Mouse (Mus musculus) lung, embryonic 16.5 days (tissue): ENCODE measurements around the gene Ppm1g. TPM values are rescaled to one million over a fixed set of nuclear protein-coding genes. Genes with fewer than 3 reads are reported as not detected.

Experiments used
- ATAC-seq: fragments of 200-750 bp; cut with Nextera tagmentation; 2 replicates; pipeline ENCODE4 v1.8.0; 2017; ENCODE audit warnings: low read depth, mild to moderate bottlenecking, moderate library complexity
- H3K27ac ChIP-seq: fragments of 300-500 bp; sonication (generic); 2 replicates; pipeline ENCODE4 v1.5.1; 2014; ENCODE audit warnings: mild to moderate bottlenecking, control low read depth, low read length
- H3K27me3 ChIP-seq: fragments of 300-500 bp; sonication (generic); 2 replicates; pipeline ENCODE4 v1.6.1; 2014; ENCODE audit warnings: low read depth, low read length, mixed read lengths; ENCODE audit not compliant: control insufficient read depth, insufficient read depth
- H3K36me3 ChIP-seq: fragments of 300-500 bp; sonication (generic); 2 replicates; pipeline ENCODE4 v1.6.1; 2014; ENCODE audit warnings: low read length; ENCODE audit not compliant: control insufficient read depth, insufficient read depth
- H3K4me1 ChIP-seq: fragments of 300-500 bp; sonication (generic); replicated peaks from 2 replicates; pipeline ENCODE4 v1.6.1; 2014; ENCODE audit warnings: low read length, mixed read lengths; ENCODE audit not compliant: control insufficient read depth, insufficient read depth
- H3K4me2 ChIP-seq: fragments of 300-500 bp; sonication (generic); 2 replicates; pipeline ENCODE4 v1.6.1; 2014; ENCODE audit warnings: low read depth, low read length, control low read depth
- H3K4me3 ChIP-seq: fragments of 300-500 bp; sonication (generic); 2 replicates; pipeline ENCODE4 v1.5.1; 2014; ENCODE audit warnings: mild to moderate bottlenecking, low read length, control low read depth
- H3K9ac ChIP-seq: fragments of 300-500 bp; sonication (generic); 2 replicates; pipeline ENCODE4 v1.6.1; 2014; ENCODE audit warnings: low read length, control low read depth
- H3K9me3 ChIP-seq: fragments of 300-500 bp; sonication (generic); 2 replicates; pipeline ENCODE4 v1.6.1; 2016; ENCODE audit warnings: low read length; ENCODE audit not compliant: control insufficient read depth
- WGBS: fragments of 180-500 bp; shearing (Covaris S2); extraction: QIAGEN DNeasy Blood & Tissue Kit; methylation state at CpG from one replicate; pipeline ENCODE4 v1.1.7; 2014; 5-methylcytosine and 5-hydroxymethylcytosine counted together
- polyA plus RNA-seq: library from polyadenylated mRNA; unstranded; fragments of >200 nt; fragmentation: Nextera tagmentation; extraction: Ambion mirVana; gene quantifications from 2 replicates; pipeline ENCODE4 v1.2.1, GENCODE M21; 2015

The Ppm1g gene
- polyA plus RNA-seq, 1 experiment from 2014 or later = 126 TPM

GRCm38 (mm10) chr5:31202933-31203332 is 17.6 kb downstream of the Ppm1g start:
- Histone ChIP-seq H3K27me3 (no peaks in the 10 kb centered on the region), H3K36me3 (peaks cover 58% of the 10 kb centered on the region), H3K9ac (peak overlapping the region; percentile 78), H3K9me3 (peaks cover 4% of the 10 kb centered on the region), H3K4me2 (peak overlapping the region; percentile 81), H3K27ac (peak overlapping the region; percentile 83; the same call in 1 of the 2 replicates), H3K4me1 (peaks cover 11% of the 10 kb centered on the region), H3K4me3 (peak overlapping the region; percentile 80)
- ATAC-seq = no peak
- 83% methylated on average over 7 of the region's 7 CpGs for WGBS

DNA sequence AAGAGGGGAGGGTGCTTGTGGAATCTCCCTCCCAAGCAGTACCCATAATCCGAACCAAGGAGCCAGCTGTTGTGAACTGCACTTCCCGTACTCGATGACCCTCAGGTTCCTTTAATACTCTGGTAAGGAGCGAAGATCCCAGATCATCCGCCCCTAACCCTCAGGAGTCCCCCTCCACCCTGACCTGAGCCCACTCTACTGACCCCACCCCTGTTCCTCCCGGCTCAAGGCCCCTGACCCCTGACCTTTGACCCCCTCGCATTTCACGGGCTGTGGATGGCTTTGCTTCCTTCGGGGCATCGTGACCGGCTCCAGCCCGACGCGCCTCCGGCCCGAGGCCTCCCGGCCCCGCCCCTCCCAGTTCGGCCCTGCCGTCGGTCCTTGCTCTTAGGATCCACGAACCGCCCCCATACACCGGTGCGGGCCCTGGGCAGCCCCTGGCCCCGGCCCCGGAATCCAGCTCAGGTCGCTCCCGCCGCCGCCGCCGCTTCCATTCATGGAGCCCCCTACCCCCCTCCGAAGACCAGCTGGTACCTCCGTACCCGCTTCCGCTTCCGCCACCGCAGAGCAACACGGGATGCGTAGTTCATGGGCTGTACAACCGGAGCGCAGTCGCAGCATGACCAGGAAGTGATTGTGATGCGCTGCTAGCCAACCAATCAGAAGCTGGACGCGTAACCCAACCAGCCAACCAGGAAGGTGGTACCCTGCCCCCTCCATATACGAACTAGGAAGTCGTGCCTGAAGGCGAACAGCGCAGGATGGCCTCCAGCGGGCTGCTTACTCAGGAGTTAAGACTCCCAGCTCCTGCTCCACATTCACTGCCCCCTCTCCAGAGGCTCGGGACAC is 18.5 kb downstream of the Ppm1g start, which contains the start of gene Zfp513:
Gene Zfp513 (minus strand): TSS at position 562 of the 849 bp plus-strand sequence.
- Histone ChIP-seq H3K9me3 (peaks cover 4% of the 10 kb centered on the region), H3K27ac (peak within 1 kb of the TSS; percentile 83), H3K36me3 (peaks cover 59% of the 10 kb centered on the region), H3K27me3 (no peaks in the 10 kb centered on the region), H3K4me1 (peaks cover 11% of the 10 kb centered on the region), H3K9ac (peak within 1 kb of the TSS; percentile 91), H3K4me2 (peak within 1 kb of the TSS; percentile 81), H3K4me3 (peak within 1 kb of the TSS; percentile 80)
- peak; percentile 98 for ATAC-seq
- under 1% methylated on average over 52 of the region's 53 CpGs for WGBS

DNA sequence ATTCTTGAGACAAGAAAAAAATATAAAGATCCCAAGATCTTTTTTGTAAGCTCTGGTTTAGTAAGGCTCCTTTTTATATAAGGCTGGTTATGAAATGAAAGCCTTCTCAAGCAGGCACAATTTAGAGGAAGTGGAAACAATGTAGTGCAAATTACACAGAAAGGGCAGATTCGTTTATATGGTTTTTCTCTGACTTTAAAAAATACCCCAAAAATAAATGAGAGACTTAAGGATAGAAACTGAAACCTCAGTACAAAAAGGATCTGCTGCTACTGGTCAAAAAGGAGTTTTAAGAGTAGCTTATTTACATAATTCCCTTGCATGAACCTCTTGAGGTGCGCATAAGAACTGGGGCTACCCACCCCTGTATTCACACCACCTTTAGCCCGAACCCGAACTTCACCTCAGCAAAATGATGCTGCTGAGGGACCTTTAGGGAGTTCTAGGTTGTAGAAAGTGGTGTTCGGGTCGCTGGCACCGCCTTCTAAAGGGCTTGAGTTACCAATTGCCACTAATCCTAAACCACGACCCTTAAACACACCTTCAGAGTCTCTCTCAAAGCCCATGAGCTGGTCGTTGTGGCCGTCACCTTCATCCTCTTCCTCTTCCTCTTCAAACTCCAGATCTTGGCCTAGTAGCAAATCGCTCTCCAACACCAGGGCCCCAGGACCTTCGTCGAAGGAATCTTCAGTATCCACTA is 19.3 kb downstream of the Ppm1g start:
- Histone ChIP-seq H3K27ac (peak overlapping the region; percentile 65), H3K4me1 (peaks cover 11% of the 10 kb centered on the region), H3K27me3 (no peaks in the 10 kb centered on the region), H3K9me3 (peaks cover 4% of the 10 kb centered on the region), H3K4me2 (peak overlapping the region; percentile 62), H3K9ac (peak overlapping the region; percentile 91), H3K36me3 (peaks cover 63% of the 10 kb centered on the region), H3K4me3 (peak overlapping the region; percentile 80)
- no peak for ATAC-seq
- WGBS = 10% methylated on average over 13 of the region's 13 CpGs

DNA sequence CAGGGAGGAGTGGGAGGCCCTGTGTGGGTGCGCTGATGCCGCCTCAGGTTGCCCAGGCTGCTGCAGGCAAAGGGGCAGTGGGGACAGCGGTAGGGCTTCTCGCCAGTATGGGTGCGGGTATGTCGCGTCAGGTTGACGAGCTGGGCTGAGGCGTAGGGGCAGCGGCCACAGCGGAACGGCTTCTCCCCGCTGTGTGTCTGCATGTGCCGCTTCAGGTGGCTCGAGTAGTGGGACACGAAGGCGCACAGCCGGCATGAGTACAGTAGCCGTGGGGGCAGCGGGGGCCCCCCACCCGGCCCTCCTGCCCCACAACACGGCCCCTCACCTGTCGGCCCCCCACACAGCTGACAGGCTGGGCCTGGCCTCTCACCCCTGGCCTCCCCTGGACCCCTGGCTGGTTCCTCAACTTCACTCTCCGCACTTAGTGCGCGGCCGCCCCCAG is 20.1 kb downstream of the Ppm1g start:
- peaks cover 4% of the 10 kb centered on the region for H3K9me3 ChIP-seq
- H3K4me3 ChIP-seq = peak overlapping the region; percentile 80; the same call in 1 of the 2 replicates
- H3K36me3 ChIP-seq = peaks cover 66% of the 10 kb centered on the region
- WGBS = 88% methylated on average over 27 of the region's 27 CpGs
- H3K27me3 ChIP-seq = no peaks in the 10 kb centered on the region
- peak overlapping the region; percentile 62 for H3K4me2 ChIP-seq
- no peak overlapping the region for H3K9ac ChIP-seq
- no peak overlapping the region for H3K27ac ChIP-seq
- ATAC-seq = no peak
- H3K4me1 ChIP-seq = peaks cover 11% of the 10 kb centered on the region

DNA sequence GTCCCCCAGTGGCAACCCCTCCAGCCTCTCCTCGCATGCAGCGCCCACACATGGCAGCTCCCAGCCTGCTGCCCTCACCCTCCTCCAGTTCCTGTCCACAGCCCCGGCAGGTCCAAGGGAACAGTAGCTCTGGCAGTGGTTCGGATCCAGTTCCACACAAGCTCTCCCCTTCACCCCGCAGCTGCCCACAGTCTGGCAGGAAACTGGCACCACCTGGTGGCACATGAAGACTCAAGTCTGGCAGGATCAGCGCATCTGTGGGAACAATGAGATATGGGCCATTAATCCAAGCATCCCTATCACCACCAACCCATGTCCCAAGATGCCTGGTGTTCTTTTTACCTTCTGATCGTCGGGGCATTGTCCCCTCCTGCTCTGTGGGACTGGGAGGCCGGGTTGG is 20.6 kb downstream of the Ppm1g start:
- no peak for ATAC-seq
- Histone ChIP-seq H3K4me1 (peaks cover 11% of the 10 kb centered on the region), H3K27ac (no peak overlapping the region), H3K36me3 (peaks cover 68% of the 10 kb centered on the region), H3K4me2 (no peak overlapping the region), H3K9me3 (peaks cover 4% of the 10 kb centered on the region), H3K4me3 (no peak overlapping the region), H3K27me3 (no peaks in the 10 kb centered on the region), H3K9ac (no peak overlapping the region)
- 77% methylated on average over 9 of the region's 9 CpGs for WGBS

DNA sequence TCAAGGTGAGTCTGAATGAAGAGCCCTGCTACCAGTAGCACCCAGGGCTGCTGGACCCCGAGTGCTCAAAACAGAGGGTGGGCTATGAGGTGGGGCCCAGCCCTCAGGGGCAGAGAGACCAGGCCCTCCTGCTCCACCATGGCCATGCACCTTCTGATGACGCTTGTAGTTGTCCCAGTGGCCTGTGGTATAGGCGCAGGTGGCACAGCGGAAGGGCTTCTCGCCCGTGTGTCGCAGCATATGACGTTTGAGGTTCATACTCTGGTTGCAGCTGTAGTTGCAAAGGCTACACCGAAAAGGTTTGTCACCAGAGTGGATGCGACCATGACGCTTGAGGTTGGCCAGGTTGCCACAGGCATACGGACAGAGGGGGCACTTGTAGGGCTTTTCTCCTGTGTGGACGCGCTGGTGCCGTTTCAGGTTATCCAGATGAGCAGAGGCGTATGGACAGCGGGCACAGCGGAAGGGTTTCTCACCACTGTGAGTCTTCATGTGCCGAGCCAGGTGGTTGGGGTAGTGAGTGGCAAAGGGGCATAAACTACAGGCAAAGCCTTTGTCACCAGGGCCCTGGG is 21.1 kb downstream of the Ppm1g start:
- peaks cover 69% of the 10 kb centered on the region for H3K36me3 ChIP-seq
- no peak overlapping the region for H3K27ac ChIP-seq
- no peaks in the 10 kb centered on the region for H3K27me3 ChIP-seq
- ATAC-seq = no peak
- 90% methylated on average over 19 of the region's 19 CpGs for WGBS
- H3K9me3 ChIP-seq = peaks cover 4% of the 10 kb centered on the region
- H3K9ac ChIP-seq = no peak overlapping the region
- no peak overlapping the region for H3K4me3 ChIP-seq
- H3K4me1 ChIP-seq = peaks cover 15% of the 10 kb centered on the region
- no peak overlapping the region for H3K4me2 ChIP-seq

DNA sequence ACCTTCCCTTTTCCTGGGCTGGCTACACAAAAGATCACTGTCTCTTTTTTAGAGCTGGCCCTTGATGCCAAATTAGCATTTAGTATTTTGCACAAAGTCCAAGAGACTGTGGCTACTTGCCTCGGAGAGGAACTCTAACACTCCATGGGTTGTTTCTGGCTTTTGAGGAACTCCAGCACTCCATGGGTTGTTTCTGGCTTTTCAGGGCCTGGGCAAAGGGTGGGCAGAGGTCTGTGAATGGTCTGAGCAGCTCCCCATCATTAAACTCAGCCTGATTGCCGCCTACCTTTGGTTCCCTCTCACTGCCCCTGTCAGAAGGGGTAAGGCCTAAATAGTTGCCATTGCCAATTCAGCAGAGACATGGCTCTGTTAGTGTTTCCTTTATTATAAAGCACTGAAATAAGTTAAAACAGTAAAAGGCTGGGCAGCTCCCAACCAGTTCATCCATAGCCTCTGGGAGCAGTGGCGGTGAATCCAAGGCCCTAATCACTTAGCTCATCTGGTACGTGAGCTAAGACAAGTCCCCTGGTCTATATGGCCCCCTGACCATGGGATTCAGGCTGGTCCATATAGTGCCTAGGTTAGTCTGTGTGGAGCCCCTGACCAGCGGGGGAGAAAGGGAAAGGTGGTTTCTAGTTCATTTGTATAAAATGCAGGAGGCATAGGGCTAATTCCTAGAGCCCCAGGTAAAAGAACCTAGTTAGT is 21.7 kb downstream of the Ppm1g start:
- Histone ChIP-seq H3K4me2 (no peak overlapping the region), H3K4me3 (no peak overlapping the region), H3K36me3 (peaks cover 67% of the 10 kb centered on the region), H3K9ac (no peak overlapping the region), H3K27me3 (no peaks in the 10 kb centered on the region), H3K4me1 (peaks cover 20% of the 10 kb centered on the region), H3K27ac (no peak overlapping the region), H3K9me3 (peaks cover 4% of the 10 kb centered on the region)
- 81% methylated on average over 5 of the region's 5 CpGs for WGBS
- no peak for ATAC-seq

DNA sequence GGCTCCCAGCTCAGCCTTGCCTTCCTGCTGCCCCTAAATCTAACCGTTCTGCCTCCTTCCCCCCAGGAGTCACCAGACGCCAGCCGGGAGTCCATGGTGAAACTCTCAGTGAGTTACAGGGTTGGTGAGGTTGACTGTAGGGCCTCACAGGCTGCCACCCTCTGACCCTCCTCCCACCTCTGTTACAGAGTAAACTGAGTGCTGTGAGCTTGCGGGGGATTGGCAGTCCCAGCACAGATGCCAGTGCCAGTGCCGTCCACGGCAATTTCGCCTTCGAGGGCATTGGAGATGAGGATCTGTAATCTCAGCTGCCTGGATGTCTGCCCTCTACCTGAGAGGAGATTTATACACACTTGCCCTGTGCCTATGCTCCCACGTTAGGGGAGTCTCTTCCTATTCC is 22.3 kb downstream of the Ppm1g start:
- H3K4me2 ChIP-seq = no peak overlapping the region
- ATAC-seq = no peak
- 82% methylated on average over 9 of the region's 9 CpGs for WGBS
- peaks cover 4% of the 10 kb centered on the region for H3K9me3 ChIP-seq
- H3K4me1 ChIP-seq = peaks cover 20% of the 10 kb centered on the region
- no peaks in the 10 kb centered on the region for H3K27me3 ChIP-seq
- H3K4me3 ChIP-seq = no peak overlapping the region
- H3K9ac ChIP-seq = no peak overlapping the region
- H3K27ac ChIP-seq = no peak overlapping the region
- H3K36me3 ChIP-seq = peaks cover 64% of the 10 kb centered on the region
